Mouse (Mus musculus): ENCODE measurements around the gene Spert.
A peak's percentile ranks its signal among the peaks of the same experiment; 100 is the strongest.

GRCm38 (mm10) chr14:75561577-75562331, 31.2 kb downstream of the Spert start:
- TF ChIP-seq RCOR1 (IDR thresholded peaks at IDR 0.05; ENCODE audit: low read depth, low read length) (no peak), RAD21 (IDR thresholded peaks at IDR 0.05; ENCODE audit: low read depth, low read length) (no peak; the same call in none of the 2 replicates), CTCF (IDR thresholded peaks at IDR 0.05 in 2 of 3, conservative IDR thresholded peaks at IDR 0.05 in 1 of 3; ENCODE audit: control insufficient read depth in 1 of 3, insufficient read depth in 1 of 3, low read depth in 2 of 3, low read length in 3 of 3, poor library complexity in 1 of 3, severe bottlenecking in 1 of 3) (peak in 1 of 3 experiments; percentile 34; a peak in 2 of 6 replicates), KAT2A (conservative IDR thresholded peaks at IDR 0.05; ENCODE audit: low read depth, low read length) (no peak), EP300 (IDR thresholded peaks at IDR 0.05; ENCODE audit: low read depth in 1 of 2, low read length in 2 of 2) (no peak), POLR2A (IDR thresholded peaks at IDR 0.05; ENCODE audit: control insufficient read depth in 1 of 2, insufficient read depth in 1 of 2, low read depth in 1 of 2, low read length in 2 of 2, poor library complexity in 1 of 2) (no peak), USF1 (IDR thresholded peaks at IDR 0.05; ENCODE audit: low read depth, low read length) (no peak), TCF12 (IDR thresholded peaks at IDR 0.05; ENCODE audit: low read depth, low read length) (no peak), NELFE (IDR thresholded peaks at IDR 0.05; ENCODE audit: low read depth, low read length) (no peak), ZMIZ1 (IDR thresholded peaks at IDR 0.05; ENCODE audit: low read depth, low read length) (no peak)
